Mouse (Mus musculus): Measurements from ENCODE around the gene Tspyl4.
"Not testable (repeated sequence)": the region's sequence is repeated elsewhere in the genome, so short reads cannot be mapped to it uniquely, and the experiment has no call there.

Gene Tspyl4

DNA sequence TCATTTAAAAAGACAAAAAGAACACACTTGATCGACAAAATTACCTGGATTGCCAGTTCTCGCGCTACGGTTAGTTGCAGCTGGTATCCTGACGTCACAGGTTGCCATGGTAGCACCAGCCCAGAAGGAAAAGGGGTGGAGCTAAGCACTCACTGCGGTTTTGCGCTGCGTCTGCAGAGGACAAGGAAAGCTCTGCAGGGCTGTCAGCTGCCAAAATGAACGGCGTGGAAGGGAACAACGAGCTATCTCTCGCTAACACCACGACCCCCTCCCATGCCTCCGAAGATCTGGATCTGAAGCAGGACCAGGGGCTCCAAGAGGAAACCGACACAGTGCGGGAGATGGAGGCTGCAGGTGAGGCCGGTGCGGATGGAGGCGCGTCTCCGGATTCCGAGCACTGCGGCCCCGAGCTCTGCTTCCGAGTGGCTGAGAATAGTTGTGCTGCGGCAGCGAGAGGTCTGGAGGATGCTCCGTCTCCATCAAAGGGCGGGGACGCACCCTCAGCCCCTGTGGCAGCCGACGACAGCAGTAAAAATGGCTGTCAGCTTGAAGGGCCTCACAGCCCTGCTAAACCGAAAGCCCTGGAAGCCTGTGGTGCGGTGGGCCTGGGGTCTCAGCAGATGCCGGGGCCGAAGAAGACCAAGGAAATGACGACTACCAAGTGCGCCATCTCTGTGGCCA, at the start of gene Tspyl4:
TSS of gene Tspyl4 (plus strand) at position 144 of the 681 bp plus-strand sequence.
- peak; percentile 94 for DNase-seq (ENCODE audit: low spot score)

DNA sequence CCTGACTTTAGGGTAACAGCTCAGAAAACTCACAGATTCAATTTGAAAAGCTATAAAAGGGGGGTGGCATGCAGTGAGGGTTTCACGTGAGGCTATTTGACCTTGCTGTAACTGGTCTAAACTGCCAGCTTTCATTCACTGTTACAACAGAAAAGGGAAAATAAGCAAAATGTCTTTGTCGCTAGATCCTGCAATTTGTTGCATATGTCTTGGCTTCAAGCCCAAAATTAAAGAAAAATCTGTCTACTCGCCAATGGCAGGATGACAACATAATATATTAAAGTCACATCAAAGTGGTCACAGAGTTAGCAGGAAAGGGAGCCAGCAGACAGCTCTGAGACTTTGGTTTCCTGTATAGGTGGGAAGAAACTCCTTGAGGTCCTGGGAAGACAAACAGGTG, 49.5 kb upstream of the Tspyl4 start:
- DNase-seq (ENCODE audit: low spot score), result no peak

DNA sequence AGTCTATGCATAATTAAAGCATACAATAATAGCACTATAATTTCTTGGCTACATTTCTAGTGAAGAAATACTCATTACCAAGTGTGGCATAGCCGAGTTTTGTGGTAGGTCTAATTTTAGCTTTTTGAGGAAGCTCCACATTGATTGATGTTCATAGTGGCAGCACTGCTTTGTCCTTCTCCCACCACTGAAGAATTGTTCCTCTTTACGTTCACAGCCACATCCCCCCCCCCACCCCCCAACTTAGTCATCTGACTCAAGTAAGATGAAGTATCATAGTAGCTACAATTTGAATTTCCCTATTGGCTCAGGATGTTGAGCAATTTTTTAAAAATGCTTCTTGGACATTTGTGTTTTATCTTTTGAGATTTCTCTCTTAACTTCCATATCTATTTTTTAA, 47.6 kb upstream of the Tspyl4 start:
- DNase-seq (ENCODE audit: low spot score), result no peak

DNA sequence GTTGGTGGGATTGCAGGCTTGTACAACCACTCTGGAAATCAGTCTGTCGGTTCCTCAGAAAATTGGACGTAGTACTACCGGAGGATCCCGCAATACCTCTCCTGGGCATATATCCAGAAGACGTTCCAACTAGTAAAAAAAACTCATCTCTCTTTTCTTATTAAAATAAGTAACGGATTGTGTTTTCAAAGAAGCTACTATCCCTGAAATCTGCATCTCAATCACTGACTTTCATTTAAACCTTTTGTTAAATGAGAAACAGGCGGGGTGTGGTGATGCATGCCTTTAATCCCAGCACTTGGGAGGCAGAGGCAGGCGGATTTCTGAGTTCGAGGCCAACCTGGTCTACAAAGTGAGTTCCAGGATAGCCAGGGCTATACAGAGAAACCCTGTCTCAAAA, 44.4 kb upstream of the Tspyl4 start:
- not testable (repeated sequence) for DNase-seq (ENCODE audit: low spot score)

DNA sequence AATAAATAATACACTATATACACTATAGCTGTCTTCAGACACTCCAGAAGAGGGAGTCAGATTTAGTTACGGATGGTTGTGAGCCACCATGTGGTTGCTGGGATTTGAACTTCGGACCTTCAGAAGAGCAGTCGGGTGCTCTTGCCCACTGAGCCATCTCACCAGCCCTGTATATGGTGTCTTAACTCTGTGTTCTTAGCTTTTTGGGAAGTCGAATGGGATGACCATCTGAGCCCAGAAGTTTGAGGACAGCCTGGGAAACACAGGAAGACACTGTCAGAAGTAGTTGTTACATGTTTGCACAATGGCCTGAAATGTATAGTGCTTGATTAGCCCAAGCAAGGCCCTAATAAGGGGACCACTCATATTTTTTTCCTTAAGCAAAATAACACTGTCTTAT, 32.1 kb upstream of the Tspyl4 start:
- no peak for DNase-seq (ENCODE audit: low spot score)

DNA sequence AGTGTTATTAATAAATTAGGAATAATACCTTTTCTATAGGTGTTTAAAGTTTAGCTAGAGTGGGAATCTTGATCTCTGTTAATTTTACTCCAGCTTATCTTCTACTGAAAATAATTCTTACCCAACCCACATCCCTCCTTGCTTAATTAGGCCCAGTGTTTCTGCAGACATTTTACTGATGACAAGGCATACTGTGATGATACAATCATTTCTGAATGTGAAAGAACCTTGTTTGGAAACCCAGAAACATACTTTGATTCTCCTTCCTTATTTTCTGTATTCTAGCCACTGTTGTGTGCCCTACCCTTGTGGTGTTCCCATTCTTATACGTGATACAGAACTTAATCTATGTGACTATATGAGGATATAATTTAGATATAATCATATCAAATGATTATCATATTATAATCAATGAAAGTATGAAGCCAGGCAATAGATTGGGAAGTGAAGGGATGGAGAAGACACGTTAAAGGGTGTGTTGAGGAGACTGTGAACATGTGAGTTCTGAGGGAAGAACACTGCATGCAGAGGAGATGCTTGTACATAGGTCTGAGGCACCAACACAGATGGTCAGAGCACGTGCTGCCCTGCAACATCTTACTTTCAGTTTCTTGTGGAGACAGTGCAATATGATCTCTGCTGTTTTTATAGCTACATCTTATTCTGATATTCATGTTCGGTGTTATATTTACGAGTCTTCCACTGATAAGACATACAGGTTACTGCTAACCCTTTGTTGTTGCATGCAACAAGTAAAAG, 29.8 kb upstream of the Tspyl4 start:
- no peak for DNase-seq (ENCODE audit: low spot score)

DNA sequence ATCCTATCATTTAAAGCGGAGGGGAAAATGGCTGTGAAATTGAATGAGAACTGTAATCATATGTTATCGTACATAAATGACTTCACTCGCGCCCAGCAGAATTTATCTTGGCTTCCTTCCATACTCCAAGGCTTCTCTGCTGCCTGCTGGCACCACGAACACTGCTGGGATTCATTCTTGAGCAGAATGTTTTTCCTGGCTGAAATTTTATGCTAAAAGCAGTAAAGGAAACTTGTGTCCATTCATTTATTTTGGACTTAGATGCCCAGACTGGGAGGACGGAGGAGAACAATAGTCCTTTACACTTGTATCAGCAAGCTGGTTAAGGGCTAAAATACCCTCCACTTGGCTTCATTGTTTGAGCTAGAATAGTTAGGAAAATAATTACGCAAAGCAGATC, 25.6 kb upstream of the Tspyl4 start:
- DNase-seq (ENCODE audit: low spot score), result no peak

DNA sequence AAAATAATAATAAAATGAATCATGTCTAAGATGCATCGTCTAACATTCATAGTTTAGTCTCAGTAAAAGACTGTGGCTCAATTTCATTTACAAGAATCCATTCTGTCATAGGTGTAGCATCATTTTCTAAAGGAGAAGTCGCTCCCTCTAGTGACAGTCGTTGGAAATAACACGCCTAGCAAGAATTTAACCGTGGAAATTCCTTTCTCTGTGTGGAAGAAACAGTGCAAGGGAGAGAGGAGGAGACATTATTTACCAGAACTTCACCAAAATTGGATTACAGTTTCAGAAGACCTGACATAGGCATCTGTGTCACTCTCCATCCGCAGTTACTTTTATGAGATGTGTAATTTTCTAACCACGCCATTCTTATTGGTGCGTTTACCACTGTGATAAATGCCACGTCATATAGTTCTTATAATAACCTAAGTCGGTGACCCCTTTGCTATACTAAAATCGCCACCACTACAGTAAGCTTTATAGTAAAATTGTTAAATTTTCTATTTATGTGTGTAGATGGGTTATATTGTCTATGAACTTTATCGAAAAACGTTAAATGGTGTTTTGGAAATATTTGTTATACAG, 16.6 kb upstream of the Tspyl4 start:
- peak; percentile 65 for DNase-seq (ENCODE audit: low spot score)

DNA sequence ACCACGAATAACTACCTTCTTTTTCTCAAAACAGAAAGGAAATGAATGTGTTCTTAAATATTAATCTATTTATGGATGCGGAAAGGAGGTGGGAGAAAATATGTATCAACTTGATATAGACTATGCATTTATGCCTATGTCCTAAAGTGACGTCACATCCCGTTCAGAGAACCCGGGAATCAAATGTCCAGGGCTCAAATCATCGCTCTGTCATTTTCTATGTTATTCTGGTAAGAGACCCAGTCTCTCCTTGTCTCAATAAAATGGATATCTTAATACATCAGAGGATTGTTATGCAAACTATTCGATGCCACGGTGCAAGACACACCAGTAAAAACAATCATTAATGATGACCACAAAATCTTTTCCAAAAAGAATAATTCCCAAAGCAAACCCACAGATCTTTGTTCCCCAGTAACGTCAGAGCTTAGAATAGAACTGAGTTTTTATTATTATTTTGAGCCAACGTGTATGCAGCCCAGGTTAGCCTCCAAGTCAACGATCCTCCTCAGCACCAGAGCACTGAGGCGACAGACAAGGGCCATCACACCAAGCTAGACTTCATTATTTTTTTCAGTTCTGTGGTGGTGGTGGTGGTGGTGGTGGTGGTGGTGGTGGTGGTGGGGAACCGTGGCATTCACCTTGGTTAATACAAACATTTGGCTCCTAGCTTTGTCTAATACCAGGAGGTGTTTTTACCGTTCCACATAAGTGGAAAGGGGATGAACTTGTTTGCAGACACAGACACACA, 15.9 kb upstream of the Tspyl4 start:
- DNase-seq (ENCODE audit: low spot score), result no peak

DNA sequence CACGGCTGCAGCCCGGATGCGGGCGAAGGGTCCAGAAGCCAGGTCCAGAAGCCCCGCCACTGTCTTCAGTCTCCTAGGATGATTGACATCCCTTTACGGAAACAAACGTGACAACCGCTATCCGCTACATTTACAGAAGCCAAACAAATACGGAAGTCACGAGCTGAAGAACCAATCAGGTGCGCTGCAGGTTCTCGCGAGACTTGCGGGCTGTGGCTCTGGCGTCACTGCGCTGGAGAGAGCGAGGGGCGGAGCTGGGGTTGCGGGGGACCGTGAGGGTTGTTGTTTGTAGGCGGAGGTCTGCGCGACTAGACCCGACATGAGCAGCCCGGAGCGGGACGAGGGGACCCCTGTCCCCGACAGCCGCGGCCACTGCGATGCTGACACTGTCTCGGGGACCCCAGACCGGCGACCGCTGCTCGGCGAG, 15.3 kb upstream of the Tspyl4 start, which contains the start of gene Tspyl1:
TSS of gene Tspyl1 (plus strand) at position 229 of the 427 bp plus-strand sequence.
- peak; percentile 99 for DNase-seq (ENCODE audit: low spot score)

DNA sequence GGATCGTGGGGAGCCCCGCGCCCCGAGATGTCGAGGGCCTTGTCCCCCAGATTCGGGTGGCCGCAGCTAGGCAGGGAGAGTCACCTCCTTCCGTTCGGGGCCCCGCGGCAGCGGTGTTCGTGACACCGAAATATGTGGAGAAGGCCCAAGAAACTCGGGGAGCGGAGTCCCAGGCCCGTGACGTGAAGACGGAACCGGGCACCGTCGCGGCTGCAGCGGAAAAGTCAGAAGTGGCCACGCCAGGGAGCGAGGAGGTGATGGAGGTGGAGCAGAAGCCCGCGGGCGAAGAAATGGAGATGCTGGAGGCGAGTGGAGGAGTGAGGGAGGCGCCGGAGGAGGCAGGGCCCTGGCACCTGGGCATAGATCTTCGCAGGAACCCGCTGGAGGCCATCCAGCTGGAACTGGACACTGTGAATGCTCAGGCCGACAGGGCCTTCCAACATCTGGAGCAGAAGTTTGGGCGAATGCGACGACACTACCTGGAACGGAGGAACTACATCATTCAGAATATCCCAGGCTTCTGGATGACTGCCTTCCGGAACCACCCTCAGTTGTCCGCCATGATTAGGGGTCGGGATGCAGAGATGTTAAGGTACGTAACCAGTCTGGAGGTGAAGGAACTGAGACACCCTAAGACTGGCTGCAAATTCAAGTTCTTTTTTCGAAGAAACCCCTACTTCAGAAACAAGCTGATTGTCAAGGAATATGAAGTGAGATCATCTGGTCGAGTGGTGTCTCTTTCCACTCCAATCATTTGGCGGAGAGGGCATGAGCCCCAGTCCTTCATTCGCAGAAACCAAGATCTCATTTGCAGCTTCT, 14.6 kb upstream of the Tspyl4 start:
- peak; percentile 34 for DNase-seq (ENCODE audit: low spot score)

DNA sequence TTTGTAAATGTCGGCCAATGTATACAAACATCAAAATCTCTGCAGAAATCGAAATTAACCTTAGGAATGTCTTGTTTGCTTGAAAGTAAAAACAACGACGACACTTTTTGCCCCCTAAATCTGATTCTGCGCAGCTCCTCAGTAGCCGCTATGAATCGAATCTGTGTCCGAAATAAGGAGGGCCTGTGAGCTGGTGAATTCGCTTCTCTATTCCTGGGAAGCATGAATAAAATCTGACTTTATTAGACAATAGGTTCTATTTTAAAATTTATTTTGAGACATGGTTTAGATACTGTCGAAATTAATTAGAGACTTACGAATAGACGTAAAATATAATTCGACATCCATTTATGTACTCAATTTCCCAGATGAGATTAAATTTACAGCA, 337 bp upstream of the Tspyl4 start:
- DNase-seq (ENCODE audit: low spot score), result no peak

DNA sequence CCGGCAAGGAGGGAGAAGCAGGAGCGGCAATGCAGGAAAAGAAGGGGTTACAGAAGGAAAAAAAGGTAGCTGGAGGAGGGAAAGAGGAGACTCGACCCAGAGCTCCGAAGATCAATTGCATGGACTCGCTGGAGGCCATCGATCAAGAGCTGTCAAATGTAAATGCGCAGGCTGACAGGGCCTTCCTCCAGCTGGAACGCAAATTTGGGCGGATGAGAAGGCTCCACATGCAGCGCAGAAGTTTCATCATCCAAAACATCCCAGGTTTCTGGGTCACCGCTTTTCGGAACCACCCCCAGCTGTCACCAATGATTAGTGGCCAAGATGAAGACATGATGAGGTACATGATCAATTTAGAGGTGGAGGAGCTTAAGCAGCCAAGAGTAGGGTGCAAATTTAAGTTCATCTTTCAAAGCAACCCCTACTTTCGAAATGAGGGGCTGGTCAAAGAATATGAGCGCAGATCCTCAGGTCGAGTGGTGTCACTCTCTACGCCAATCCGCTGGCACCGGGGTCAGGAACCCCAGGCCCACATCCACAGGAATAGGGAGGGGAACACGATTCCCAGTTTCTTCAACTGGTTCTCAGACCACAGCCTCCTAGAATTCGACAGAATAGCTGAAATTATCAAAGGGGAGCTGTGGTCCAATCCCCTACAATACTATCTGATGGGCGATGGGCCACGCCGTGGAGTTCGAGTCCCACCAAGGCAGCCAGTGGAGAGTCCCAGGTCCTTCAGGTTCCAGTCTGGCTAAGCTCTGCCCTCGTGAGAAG, 925 bp downstream of the Tspyl4 start:
- DNase-seq (ENCODE audit: low spot score), result no peak

DNA sequence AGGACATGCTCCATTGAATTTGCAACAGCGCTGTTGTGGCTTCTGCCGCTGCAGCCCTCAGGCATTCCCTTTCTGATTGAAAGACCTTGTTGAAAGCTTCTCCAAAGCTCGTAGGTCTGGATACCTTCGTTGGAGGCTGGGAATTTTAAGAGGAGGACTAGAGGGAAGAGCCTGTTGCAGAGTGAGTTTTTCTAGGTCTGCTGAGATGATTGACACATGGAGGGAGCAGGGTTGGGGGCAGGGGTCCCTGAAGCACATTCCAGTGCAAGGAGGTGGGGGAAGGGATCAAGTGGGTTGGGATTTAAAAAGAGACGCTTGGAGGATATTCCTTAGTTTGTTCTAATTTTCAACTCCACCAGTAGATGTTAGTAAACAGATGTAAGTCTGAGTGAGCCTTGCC, 3.1 kb downstream of the Tspyl4 start:
- DNase-seq (ENCODE audit: low spot score), result no peak

DNA sequence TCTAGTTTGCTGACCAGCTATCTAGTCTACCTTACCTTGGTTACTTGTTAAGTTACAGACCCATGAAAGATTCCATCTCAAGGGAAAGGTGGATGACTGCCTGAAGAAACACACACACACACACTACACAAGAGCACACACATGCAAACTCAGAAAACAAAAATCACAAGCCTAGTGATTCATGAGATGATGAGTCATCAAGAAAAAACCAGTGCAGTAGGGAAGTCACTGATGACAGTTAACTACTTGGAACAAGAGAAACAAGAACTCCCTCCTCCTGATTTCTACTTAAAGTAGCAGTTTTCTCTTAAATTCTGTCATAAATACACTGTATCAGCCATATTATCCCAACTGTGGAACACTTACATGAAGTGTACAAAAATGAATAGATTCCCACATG, 9.8 kb downstream of the Tspyl4 start:
- DNase-seq (ENCODE audit: low spot score), result no peak

DNA sequence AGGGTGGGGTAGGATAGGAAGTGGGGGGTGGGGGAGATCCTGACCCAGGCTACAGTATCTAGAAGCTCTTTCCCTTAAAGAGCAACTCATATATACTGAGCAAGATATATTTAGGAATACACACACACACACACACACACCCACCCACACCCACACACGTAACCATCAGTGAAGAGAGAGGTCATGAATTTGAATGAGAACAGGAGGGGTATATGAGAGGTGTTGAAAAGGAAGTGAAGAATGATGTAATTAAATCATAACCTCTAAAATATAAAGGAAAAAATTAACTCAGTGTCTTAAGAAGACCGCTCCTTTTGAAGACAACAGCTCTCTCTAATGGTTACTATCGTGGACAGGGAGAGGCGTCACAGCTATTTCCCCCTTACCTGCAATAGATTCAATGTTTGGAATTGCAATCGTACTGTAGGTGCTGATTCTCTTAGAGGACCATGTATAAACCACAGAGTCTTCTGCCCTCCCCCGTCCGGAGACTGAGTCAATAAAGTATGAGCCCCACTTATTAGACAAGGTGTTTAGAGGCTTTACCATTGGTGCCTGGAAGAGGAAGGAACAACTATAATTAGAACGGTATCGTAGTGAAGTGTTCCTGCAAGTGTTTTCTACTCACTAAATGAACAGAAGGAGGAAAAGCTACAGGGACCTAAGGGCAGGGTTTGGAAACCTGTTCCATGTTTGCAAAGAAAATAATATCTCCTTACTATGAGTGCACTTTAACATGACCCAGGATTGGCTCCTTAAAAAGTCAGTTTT, 12.9 kb downstream of the Tspyl4 start:
- peak; percentile 56 for DNase-seq (ENCODE audit: low spot score)

DNA sequence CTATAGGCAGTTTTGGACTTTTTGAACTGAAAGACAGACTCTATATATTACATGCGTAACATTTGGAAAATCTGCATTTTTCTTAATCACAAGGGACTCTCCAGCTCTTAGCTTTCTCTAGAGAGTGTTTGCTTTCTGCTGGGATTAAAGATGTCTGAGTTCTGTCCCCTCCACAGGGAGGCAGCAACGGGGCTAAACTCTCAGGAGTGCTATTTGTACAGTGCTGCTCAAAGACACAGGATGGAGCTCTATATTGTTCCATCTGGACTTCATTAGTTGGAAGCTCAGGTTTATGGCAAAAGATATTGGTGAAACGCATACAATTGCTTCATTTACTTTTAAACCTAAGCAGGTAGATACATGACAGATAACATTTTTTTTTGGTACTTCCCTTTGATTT, 15.3 kb downstream of the Tspyl4 start:
- no peak for DNase-seq (ENCODE audit: low spot score)

DNA sequence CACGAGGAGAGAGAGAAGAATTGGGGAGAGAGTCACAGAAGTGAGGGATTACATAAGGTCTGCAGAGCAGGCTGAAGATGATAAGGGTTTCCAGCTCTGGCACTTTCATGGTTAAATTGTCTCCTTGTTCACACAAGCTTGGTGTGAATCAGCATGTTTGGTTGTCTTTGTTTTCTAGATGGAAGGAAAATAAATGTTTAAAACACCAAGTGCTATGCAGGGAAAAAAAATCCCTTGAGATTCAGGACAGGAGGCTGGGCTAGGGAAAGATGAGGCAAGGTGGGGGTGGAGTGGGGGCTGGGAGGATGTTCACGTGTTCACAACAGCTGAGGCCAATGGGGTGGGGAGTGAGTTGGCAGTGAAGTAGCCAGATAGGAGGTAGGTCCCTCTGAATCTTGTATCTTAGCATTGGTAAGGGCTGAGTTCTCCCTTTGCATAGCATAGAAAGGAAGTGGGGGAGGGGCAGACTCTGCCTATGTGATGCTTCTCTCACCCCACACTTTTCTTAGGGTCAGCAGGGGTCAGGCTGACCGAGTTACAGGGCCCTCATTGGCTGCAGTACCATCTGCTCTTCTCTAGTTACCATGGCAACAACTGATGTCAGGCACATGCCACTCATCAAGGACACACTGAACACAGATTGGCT, 19.5 kb downstream of the Tspyl4 start:
- no peak for DNase-seq (ENCODE audit: low spot score)

DNA sequence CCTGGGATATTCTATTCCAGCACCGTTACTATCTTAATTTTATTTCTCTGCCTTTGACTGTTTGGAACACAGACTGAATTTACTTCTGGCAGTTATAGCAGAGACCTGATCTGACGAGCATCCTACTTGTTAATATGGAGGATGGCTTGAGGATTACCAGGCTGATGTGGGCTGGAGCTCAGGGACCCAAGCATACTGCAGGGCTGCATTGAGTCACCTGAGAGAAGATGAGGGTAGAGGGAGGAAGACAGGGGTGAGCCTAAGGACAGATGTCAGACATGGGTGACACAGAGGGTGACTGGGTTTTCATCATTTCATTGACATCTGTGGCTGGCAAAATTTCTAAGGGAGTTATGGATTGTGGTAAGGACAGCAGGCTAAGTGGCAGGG, 20.0 kb downstream of the Tspyl4 start:
- DNase-seq (ENCODE audit: low spot score), result no peak

DNA sequence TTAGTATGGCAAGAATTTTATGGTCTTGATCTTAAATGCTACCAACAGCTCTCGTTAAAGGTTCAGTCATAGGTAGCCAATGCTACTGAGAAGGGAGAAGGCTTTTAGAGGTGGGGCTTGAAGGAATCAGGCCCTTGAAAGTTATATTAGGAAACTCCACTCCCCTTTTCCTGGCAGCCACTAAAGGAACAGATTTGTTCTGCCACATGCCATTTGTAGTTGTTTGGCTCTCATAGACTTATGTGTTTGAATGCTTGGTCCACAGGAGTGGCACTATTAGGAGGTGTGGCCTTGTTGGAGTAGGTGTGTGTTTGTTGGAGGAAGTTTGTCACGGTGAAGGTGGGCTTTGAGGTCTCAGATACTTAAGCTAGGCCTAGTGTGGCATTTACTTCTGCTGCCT, 23.6 kb downstream of the Tspyl4 start:
- peak; percentile 42 for DNase-seq (ENCODE audit: low spot score)

Measured in lung, postnatal 25 days (tissue).